Mouse (Mus musculus) liver, adult 10 weeks (tissue): ENCODE results near the gene Vmn2r50. TPM values are rescaled to one million over a fixed set of nuclear protein-coding genes. Genes with fewer than 3 reads are reported as not detected.

Source experiments
- polyA plus RNA-seq: library from polyadenylated mRNA; stranded (reverse); fragments of 350-450 nt; fragmentation: Illumina TruSeq; extraction: RNeasy Lipid Tissue Mini Kit (QIAGEN cat#74804); gene quantifications from one replicate; pipeline ENCODE4 v1.2.3, GENCODE M21; 2014; ENCODE audit warnings: low read depth, low replicate concordance

The Vmn2r50 gene
- not detected for polyA plus RNA-seq

DNA sequence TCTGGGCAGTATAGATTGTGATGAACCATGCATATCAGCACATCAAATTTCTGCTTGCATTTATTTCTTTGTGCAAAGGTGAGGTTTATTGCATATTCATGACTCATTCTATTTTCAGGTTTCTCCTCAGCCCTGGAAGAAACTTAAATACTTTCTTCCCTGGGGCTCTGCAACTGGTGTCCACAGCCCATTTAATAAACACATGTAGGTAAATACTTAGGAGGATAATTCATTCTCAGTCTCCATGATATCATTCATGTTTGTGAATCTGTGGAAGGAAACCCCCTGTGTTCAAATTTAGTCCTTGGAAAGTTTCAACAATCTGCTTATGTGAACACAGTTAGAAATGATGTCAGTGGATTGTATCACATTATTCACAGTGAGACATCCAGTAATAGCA, at the start of gene Vmn2r50:
Gene Vmn2r50 (minus strand): TSS at position 101 of the 400 bp plus-strand sequence.

DNA sequence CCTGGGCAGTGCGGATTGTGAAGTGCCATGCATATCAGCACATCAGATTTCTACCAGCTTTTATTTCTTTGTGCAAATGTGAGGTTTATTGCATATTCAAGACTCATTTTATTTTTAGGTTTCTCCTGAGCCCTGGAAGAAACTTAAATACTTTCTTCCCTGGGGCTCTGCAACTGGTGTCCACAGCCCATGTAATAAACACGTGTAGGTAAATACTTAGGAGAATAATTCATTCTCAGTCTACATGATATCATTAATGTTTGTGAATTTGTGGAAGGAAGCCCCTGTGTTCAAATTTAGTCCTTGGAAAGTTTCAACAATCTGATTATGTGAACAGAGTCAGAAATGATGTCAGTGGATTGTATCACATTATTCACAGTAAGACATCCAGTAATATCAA, 60.9 kb downstream of the Vmn2r50 start, which contains the start of gene Vmn2r49:
Gene Vmn2r49 (minus strand): TSS at position 101 of the 400 bp plus-strand sequence.

Other genes with a start within 250 kb of the Vmn2r50 start
- not detected for gene Vmn2r47, start 212.0 kb downstream of the Vmn2r50 start, polyA plus RNA-seq
- not detected for gene Vmn2r48, start 99.7 kb downstream of the Vmn2r50 start, polyA plus RNA-seq
- not detected for gene Vmn2r49, start 61.0 kb downstream of the Vmn2r50 start, polyA plus RNA-seq
- gene Vmn2r51, start 52.4 kb upstream of the Vmn2r50 start, polyA plus RNA-seq: not detected
- not detected for gene Vmn2r52, start 123.3 kb upstream of the Vmn2r50 start, polyA plus RNA-seq
- not detected for gene Vmn1r66, start 224.7 kb upstream of the Vmn2r50 start, polyA plus RNA-seq